27 mouse cellular contexts compared by ENCODE assay signal in the genomic region with DNA sequence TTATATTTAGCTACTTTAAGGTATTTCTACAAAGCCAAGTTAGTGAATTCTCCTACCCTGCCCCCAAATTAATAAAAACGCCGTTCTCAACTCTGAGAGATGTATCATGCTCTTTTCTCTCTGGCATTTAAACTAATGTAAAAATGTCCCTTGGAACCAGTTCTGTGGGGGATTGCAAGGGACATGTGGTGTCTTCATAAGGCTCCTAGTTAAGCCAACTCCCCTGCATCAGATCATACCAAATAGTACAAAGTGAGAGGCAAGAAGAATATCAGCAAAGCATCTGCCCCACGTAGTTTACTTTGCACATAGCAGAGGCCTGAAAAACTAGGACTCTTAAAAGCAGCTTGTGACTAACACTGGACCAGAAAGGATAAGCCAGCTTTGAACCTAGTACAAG. TPM values are rescaled to one million over a fixed set of nuclear protein-coding genes. Genes with fewer than 3 reads are reported as not detected.
DNase-seq lines count a peak whose midpoint lies in the region; ATAC-seq and TF ChIP-seq lines count a peak whose summit lies in the region.
"Had no signal": no experiment of that assay in that cellular context is flagged by ENCODE, and none has a peak within 500 bp of the region (broad histone marks: within the 10 kb centered on the region; RNA-seq: fewer than 3 reads in every experiment).

No protein-coding gene starts in this region.

- H3K4me3 ChIP-seq in forebrain, postnatal 0 days (ENCODE audit: low read depth, low read length) = no peak overlapping the region
- H3K4me3 ChIP-seq in forebrain, embryonic 11.5 days (ENCODE audit: low read depth, low read length) = no peak overlapping the region
- H3K4me3 ChIP-seq in layer of hippocampus, adult 2 months = no peak overlapping the region
- no peak overlapping the region for H3K4me3 ChIP-seq in cortical plate, adult 2 months (ENCODE audit: insufficient read depth, low read length)
- H3K4me3 ChIP-seq in hindbrain, embryonic 16.5 days (ENCODE audit: low read length) = no peak overlapping the region
- H3K4me3 ChIP-seq in kidney, adult 2 months (ENCODE audit: insufficient read depth, low read depth, low read length) = no peak overlapping the region
- H3K4me3 ChIP-seq: embryonic facial prominence, embryonic 12.5 days; erythroblast, embryonic 14.5 days; limb, embryonic 13.5 days; liver, embryonic 13.5 days; neural tube, embryonic 15.5 days had no signal

- no peak overlapping the region for H3K9ac ChIP-seq in forebrain, postnatal 0 days
- H3K9ac ChIP-seq in forebrain, embryonic 11.5 days (ENCODE audit: low read length) = no peak overlapping the region
- H3K9ac ChIP-seq in hindbrain, embryonic 16.5 days (ENCODE audit: low read depth, low read length) = no peak overlapping the region
- H3K9ac ChIP-seq: embryonic facial prominence, embryonic 12.5 days; limb, embryonic 13.5 days; liver, embryonic 13.5 days; lung, embryonic 14.5 days; neural tube, embryonic 15.5 days had no signal

- no peak for TF ChIP-seq CTCF in forebrain, postnatal 0 days (IDR thresholded peaks at IDR 0.05; ENCODE audit: low read depth)
- no peak for TF ChIP-seq CTCF in layer of hippocampus, adult 2 months (conservative IDR thresholded peaks at IDR 0.05)
- no peak for TF ChIP-seq CTCF in cortical plate, adult 2 months (IDR thresholded peaks at IDR 0.05; ENCODE audit: extremely low read depth, insufficient read depth, low read length)
- no peak for TF ChIP-seq CTCF in kidney, adult 2 months (conservative IDR thresholded peaks at IDR 0.05; ENCODE audit: insufficient read depth, insufficient read length, low read depth, low read length)

- no peaks in the 10 kb centered on the region for H3K27me3 ChIP-seq in forebrain, postnatal 0 days (ENCODE audit: insufficient read depth, low read length)
- no peaks in the 10 kb centered on the region for H3K27me3 ChIP-seq in forebrain, embryonic 11.5 days (ENCODE audit: control insufficient read depth, insufficient read depth, low read length)
- H3K27me3 ChIP-seq in hindbrain, embryonic 16.5 days (replicated peaks; ENCODE audit: control insufficient read depth, insufficient read depth, low read length) = no peaks in the 10 kb centered on the region
- H3K27me3 ChIP-seq in kidney, adult 2 months (replicated peaks; ENCODE audit: control insufficient read depth, insufficient read depth, low read length) = no peaks in the 10 kb centered on the region
- H3K27me3 ChIP-seq: embryonic facial prominence, embryonic 12.5 days; limb, embryonic 13.5 days; liver, embryonic 13.5 days; neural tube, embryonic 15.5 days had no signal

- no peaks in the 10 kb centered on the region for H3K9me3 ChIP-seq in forebrain, postnatal 0 days (ENCODE audit: low read length)
- H3K9me3 ChIP-seq in forebrain, embryonic 11.5 days (ENCODE audit: control insufficient read depth, low read length) = no peaks in the 10 kb centered on the region
- no peaks in the 10 kb centered on the region for H3K9me3 ChIP-seq in hindbrain, embryonic 16.5 days (ENCODE audit: control insufficient read depth, low read length)
- H3K9me3 ChIP-seq: embryonic facial prominence, embryonic 12.5 days; G1E; limb, embryonic 13.5 days; liver, embryonic 13.5 days; neural tube, embryonic 15.5 days had no signal

- no peak for DNase-seq in forebrain, postnatal 0 days
- DNase-seq in forebrain, embryonic 11.5 days (ENCODE audit: low spot score) = no peak
- peak in 1 of 2 experiments; percentile 62 for DNase-seq in layer of hippocampus, adult 2 months (ENCODE audit: low spot score in 2 of 2)
- DNase-seq in layer of hippocampus, postnatal 36 days = no peak
- peak; percentile 14 to 88 for DNase-seq in left cerebral cortex, postnatal 25 days (ENCODE audit: low spot score in 2 of 2)
- no peak for DNase-seq in kidney, adult 2 months
- DNase-seq: adrenal gland, postnatal 14 days; cerebellum, adult 11 months; cerebellum, postnatal 36 days; kidney, adult 18-20 months; liver, embryonic 13.5 days; lung, postnatal 36 days; retina, postnatal 1 day; spleen, adult 18-20 months had no signal

- no peaks in the 10 kb centered on the region for H3K36me3 ChIP-seq in forebrain, postnatal 0 days (ENCODE audit: insufficient read depth)
- H3K36me3 ChIP-seq in forebrain, embryonic 11.5 days (ENCODE audit: control insufficient read depth, insufficient read depth, low read length) = no peaks in the 10 kb centered on the region
- H3K36me3 ChIP-seq in hindbrain, embryonic 16.5 days (ENCODE audit: control insufficient read depth, insufficient read depth, low read length) = no peaks in the 10 kb centered on the region
- no peaks in the 10 kb centered on the region for H3K36me3 ChIP-seq in kidney, adult 2 months (ENCODE audit: control insufficient read depth, insufficient read depth, low read length)
- H3K36me3 ChIP-seq: embryonic facial prominence, embryonic 12.5 days; G1E; limb, embryonic 13.5 days; liver, embryonic 13.5 days; neural tube, embryonic 15.5 days had no signal

- no peak overlapping the region for H3K4me2 ChIP-seq in forebrain, postnatal 0 days (ENCODE audit: low read depth)
- no peak overlapping the region for H3K4me2 ChIP-seq in forebrain, embryonic 11.5 days (ENCODE audit: low read depth, low read length, severe bottlenecking)
- no peak overlapping the region for H3K4me2 ChIP-seq in hindbrain, embryonic 16.5 days (ENCODE audit: low read length)
- H3K4me2 ChIP-seq: embryonic facial prominence, embryonic 12.5 days; liver, embryonic 13.5 days; lung, embryonic 14.5 days; neural tube, embryonic 15.5 days had no signal

- H3K27ac ChIP-seq in forebrain, postnatal 0 days (ENCODE audit: low read depth, low read length) = peak overlapping the region; percentile 36; the same call in 1 of the 2 replicates
- H3K27ac ChIP-seq in forebrain, embryonic 11.5 days (ENCODE audit: low read depth, low read length) = no peak overlapping the region
- H3K27ac ChIP-seq in layer of hippocampus, adult 2 months = peak overlapping the region; percentile 92
- peak overlapping the region; percentile 83 for H3K27ac ChIP-seq in cortical plate, adult 2 months (ENCODE audit: insufficient read depth, low read length)
- no peak overlapping the region for H3K27ac ChIP-seq in hindbrain, embryonic 16.5 days (ENCODE audit: low read depth, low read length)
- no peak overlapping the region for H3K27ac ChIP-seq in kidney, adult 2 months (ENCODE audit: insufficient read depth, low read depth, low read length)
- H3K27ac ChIP-seq: hindbrain, postnatal 0 days; liver, embryonic 13.5 days; neural tube, embryonic 15.5 days had no signal

- WGBS in forebrain, postnatal 0 days = 71% methylated on average over 3 of the region's 3 CpGs
- 90% methylated on average over 3 of the region's 3 CpGs for WGBS in forebrain, embryonic 11.5 days
- WGBS in hindbrain, embryonic 16.5 days = 85% methylated on average over 3 of the region's 3 CpGs
- WGBS in kidney, adult 2 months = 68% methylated on average over 3 of the region's 3 CpGs

- no peak for TF ChIP-seq POLR2A in cortical plate, adult 2 months (IDR thresholded peaks at IDR 0.05; ENCODE audit: extremely low read depth, insufficient read depth, low read length)
- no peak for TF ChIP-seq POLR2A in kidney, adult 2 months (IDR thresholded peaks at IDR 0.05; ENCODE audit: low read depth, low read length)

- intact Hi-C loops in left cerebral cortex, postnatal 25 days (cut with DNase I) = loop anchor here (1.0 to 2.0 kb wide), 2 partner anchors 28 to 34 kb away; no protein-coding TSS in a partner anchor

- ATAC-seq in forebrain, postnatal 0 days = no peak; the same call in 1 of the 2 replicates
- ATAC-seq in forebrain, embryonic 11.5 days (replicated peaks; ENCODE audit: low FRiP score) = no peak
- no peak for ATAC-seq in hindbrain, embryonic 16.5 days
- ATAC-seq: activated CD4-positive, CD25-positive, alpha-beta regulatory T cell, adult 4 months; forebrain, embryonic 14.5 days; hindbrain, postnatal 0 days; midbrain, embryonic 16.5 days had no signal

- H3K4me1 ChIP-seq in forebrain, postnatal 0 days (ENCODE audit: insufficient read depth) = no peaks in the 10 kb centered on the region
- H3K4me1 ChIP-seq in forebrain, embryonic 11.5 days (replicated peaks; ENCODE audit: control insufficient read depth, insufficient read depth, low read length) = no peaks in the 10 kb centered on the region
- H3K4me1 ChIP-seq in cortical plate, adult 2 months (ENCODE audit: control insufficient read depth, insufficient read depth, low read length) = peaks cover 1% of the 10 kb centered on the region
- no peaks in the 10 kb centered on the region for H3K4me1 ChIP-seq in hindbrain, embryonic 16.5 days (ENCODE audit: control insufficient read depth, insufficient read depth, low read depth, low read length)
- no peaks in the 10 kb centered on the region for H3K4me1 ChIP-seq in kidney, adult 2 months (ENCODE audit: control insufficient read depth, insufficient read depth, low read length)

RNA-seq across cellular contexts. Expression of gene Mettl24, which starts 33.6 kb away (rescaled TPM):
- total RNA-seq in forebrain, postnatal 0 days (2014; rRNA removed) = 0.85 TPM in 1 of 2 replicates, not detected in the other
- 0.77 and 0.87 TPM in 2 replicates for polyA plus RNA-seq in forebrain, postnatal 0 days (2015; fragmentation: Nextera tagmentation; extraction: Ambion mirVana)
- polyA plus RNA-seq in forebrain, embryonic 11.5 days (2014; fragmentation: Nextera tagmentation; extraction: Ambion mirVana) = 0.52 and 1.2 TPM in 2 replicates
- total RNA-seq in layer of hippocampus, adult 2 months (2021) = 1 to 10 TPM; 2.0 to 2.8 TPM
- 1 to 10 TPM; 1.9 to 3.0 TPM for total RNA-seq in layer of hippocampus, postnatal 36 days (2021)
- 1.4 and 1.6 TPM in 2 replicates for polyA plus RNA-seq in cortical plate, adult 2 months (2012; rRNA removed)
- 1 to 10 TPM; 2.1 to 2.2 TPM for total RNA-seq in left cerebral cortex, postnatal 25 days (2021)
- polyA plus RNA-seq in hindbrain, embryonic 16.5 days (2015; fragmentation: Nextera tagmentation; extraction: Ambion mirVana) = 0.84 and 0.94 TPM in 2 replicates
- polyA plus RNA-seq in kidney, adult 2 months (2012; rRNA removed) = 1.6 and 2.1 TPM in 2 replicates
- total RNA-seq: G1E; hindbrain, postnatal 0 days; megakaryocyte-erythroid progenitor cell, adult 5-6 weeks had no signal
- polyA plus RNA-seq: activated CD4-positive, CD25-positive, alpha-beta regulatory T cell, adult 4 months; erythroblast, embryonic 14.5 days; G1E had no signal

Comparison
In these comparisons a context has a peak if more than half of its experiments do, and no peak if none do; other contexts are left out.
1. H3K27ac ChIP-seq: peak in forebrain, postnatal 0 days (single experiment), layer of hippocampus, adult 2 months (single experiment) and cortical plate, adult 2 months (single experiment); none in forebrain, embryonic 11.5 days (single experiment), hindbrain, embryonic 16.5 days (single experiment) and kidney, adult 2 months (single experiment).
2. DNase-seq: peak in left cerebral cortex, postnatal 25 days (2 of 2); none in forebrain, postnatal 0 days (single experiment), forebrain, embryonic 11.5 days (single experiment), layer of hippocampus, postnatal 36 days (0 of 2) and kidney, adult 2 months (single experiment).